Mouse (Mus musculus) testis, adult 2 months (tissue): ENCODE results near the gene Kcnd2.

ENCODE experiments used
- CTCF ChIP-seq: fragments of 200-500 bp; IDR thresholded peaks from 2 replicates; pipeline ENCODE4 v1.5.1; 2012; ENCODE audit warnings: low read depth, mild to moderate bottlenecking, inconsistent platforms, low read length, moderate library complexity; ENCODE audit not compliant: control insufficient read depth, insufficient read depth, insufficient replicate concordance
- POLR2A ChIP-seq: fragments of 200-500 bp; IDR thresholded peaks from 2 replicates; pipeline ENCODE4 v1.6.1; 2012; ENCODE audit warnings: low read depth, mild to moderate bottlenecking, inconsistent platforms, low read length, moderate library complexity; ENCODE audit not compliant: control insufficient read depth

DNA sequence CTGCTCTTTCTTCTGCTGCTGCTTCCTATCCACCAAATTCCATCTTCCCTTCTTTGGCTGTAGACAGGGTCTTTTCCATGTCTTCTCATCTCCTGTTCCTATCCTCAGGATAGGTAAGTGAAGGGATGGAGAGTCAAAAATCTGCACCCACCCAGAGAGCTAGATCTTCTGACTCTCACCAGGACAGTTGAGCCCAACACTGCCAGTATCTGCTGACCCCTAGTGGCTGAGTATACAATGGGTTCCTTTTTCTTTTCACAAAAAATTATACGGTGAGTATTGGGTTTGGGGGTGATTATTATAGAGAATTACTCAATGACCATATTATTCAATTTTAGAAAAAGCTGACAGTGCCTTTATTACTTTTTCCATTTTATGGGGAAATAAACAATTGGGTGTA is 319.5 kb downstream of the Kcnd2 start:
- TF ChIP-seq CTCF (no peak), POLR2A (no peak)
